Mouse (Mus musculus) small intestine, adult 2 months (tissue): Measurements from ENCODE around the gene Mapk14. TPM values are rescaled to one million over a fixed set of nuclear protein-coding genes. Genes with fewer than 3 reads are reported as not detected.

Source experiments
- H3K27ac ChIP-seq: fragments of 200-500 bp; 2 replicates; pipeline ENCODE4 v1.5.1; 2012; ENCODE audit warnings: low read depth, low read length, control low read depth, inconsistent platforms; ENCODE audit not compliant: insufficient read depth
- H3K27me3 ChIP-seq: fragments of 200-500 bp; 2 replicates; pipeline ENCODE4 v1.6.1; 2012; ENCODE audit warnings: mild to moderate bottlenecking, moderate library complexity, low read length, inconsistent platforms; ENCODE audit not compliant: control insufficient read depth, insufficient read depth
- H3K36me3 ChIP-seq: fragments of 200-500 bp; 2 replicates; pipeline ENCODE4 v1.6.1; 2012; ENCODE audit warnings: mild to moderate bottlenecking, low read length, control low read depth, inconsistent platforms; ENCODE audit not compliant: control insufficient read depth, insufficient read depth
- H3K4me1 ChIP-seq: fragments of 200-500 bp; 2 replicates; pipeline ENCODE4 v1.6.1; 2012; ENCODE audit warnings: low read length, inconsistent platforms, mixed read lengths; ENCODE audit not compliant: control insufficient read depth, insufficient read depth, insufficient read length
- H3K4me3 ChIP-seq: fragments of 200-500 bp; 2 replicates; pipeline ENCODE4 v1.5.1; 2012; ENCODE audit warnings: low read depth, mild to moderate bottlenecking, control low read depth, inconsistent platforms, low read length, moderate library complexity
- CTCF ChIP-seq: fragments of 200-500 bp; IDR thresholded peaks from 2 replicates; pipeline ENCODE4 v1.5.1; 2012; ENCODE audit warnings: low read depth, mild to moderate bottlenecking, control low read depth, inconsistent platforms, low read length, moderate library complexity, mixed read lengths; ENCODE audit not compliant: insufficient replicate concordance, insufficient read length; ENCODE audit errors: extremely low read depth
- POLR2A ChIP-seq: fragments of 200-500 bp; IDR thresholded peaks from 2 replicates; pipeline ENCODE4 v1.6.1; 2012; ENCODE audit warnings: low read depth, mild to moderate bottlenecking, control low read depth, inconsistent platforms, low read length, moderate library complexity
- WGBS: fragments of 180-500 bp; shearing (Covaris S2); methylation state at CpG from one replicate; pipeline ENCODE4 v1.1.7; 2018; 5-methylcytosine and 5-hydroxymethylcytosine counted together
- polyA plus RNA-seq: library from polyadenylated mRNA; depleted of rRNA; stranded (reverse); fragments of >200 nt; gene quantifications from 2 replicates; pipeline ENCODE4 v1.2.3, GENCODE M21; 2012; rRNA removed

The Mapk14 gene
- polyA plus RNA-seq, 1 experiment, result 47.8 TPM

- no peak for TF ChIP-seq POLR2A
- no peak for TF ChIP-seq CTCF
- no peak overlapping the region for H3K4me3 ChIP-seq
- H3K27ac ChIP-seq, result no peak overlapping the region
- H3K27me3 ChIP-seq, result no peaks in the 10 kb centered on the region
- 91% methylated on average over 4 of the region's 4 CpGs for WGBS
- H3K4me1 ChIP-seq, result no peaks in the 10 kb centered on the region; the same call in 1 of the 2 replicates
- H3K36me3 ChIP-seq, result no peaks in the 10 kb centered on the region
Observed at GRCm38 (mm10) chr17:28797031-28797430, 105.9 kb downstream of the Mapk14 start.

Other genes starting within 250 kb of the Mapk14 start
- gene Fkbp5, start 173.8 kb upstream of the Mapk14 start, polyA plus RNA-seq, result 4.0 and 10.6 TPM in 2 replicates
- gene Armc12, start 160.5 kb upstream of the Mapk14 start, polyA plus RNA-seq, result not detected in 2 replicates
- not detected in 2 replicates for gene Clpsl2, start 141.9 kb upstream of the Mapk14 start, polyA plus RNA-seq
- 1,332 and 30,405 TPM in 2 replicates for gene Clps, start 130.6 kb upstream of the Mapk14 start, polyA plus RNA-seq
- gene Lhfpl5, start 115.7 kb upstream of the Mapk14 start, polyA plus RNA-seq, result 0.66 and 1.0 TPM in 2 replicates
- 10.1 and 19.7 TPM in 2 replicates for gene Srpk1, start 68.6 kb upstream of the Mapk14 start, polyA plus RNA-seq
- 0.08 and 0.14 TPM in 2 replicates for gene Slc26a8, start 1.1 kb upstream of the Mapk14 start, polyA plus RNA-seq
- gene AC170998.1, start 34.8 kb downstream of the Mapk14 start, polyA plus RNA-seq, result 0.19 and 0.55 TPM in 2 replicates
- 108 and 266 TPM in 2 replicates for gene Mapk13, start 78.0 kb downstream of the Mapk14 start, polyA plus RNA-seq
- gene Brpf3, start 109.8 kb downstream of the Mapk14 start, polyA plus RNA-seq, result 39.3 and 109 TPM in 2 replicates
- gene Pnpla1, start 167.1 kb downstream of the Mapk14 start, polyA plus RNA-seq, result 0.46 and 0.77 TPM in 2 replicates
- gene 4930539E08Rik, start 224.0 kb downstream of the Mapk14 start, polyA plus RNA-seq, result 26.9 and 94.4 TPM in 2 replicates